ENCODE assay signal across 8 mouse cellular contexts in the genomic region with DNA sequence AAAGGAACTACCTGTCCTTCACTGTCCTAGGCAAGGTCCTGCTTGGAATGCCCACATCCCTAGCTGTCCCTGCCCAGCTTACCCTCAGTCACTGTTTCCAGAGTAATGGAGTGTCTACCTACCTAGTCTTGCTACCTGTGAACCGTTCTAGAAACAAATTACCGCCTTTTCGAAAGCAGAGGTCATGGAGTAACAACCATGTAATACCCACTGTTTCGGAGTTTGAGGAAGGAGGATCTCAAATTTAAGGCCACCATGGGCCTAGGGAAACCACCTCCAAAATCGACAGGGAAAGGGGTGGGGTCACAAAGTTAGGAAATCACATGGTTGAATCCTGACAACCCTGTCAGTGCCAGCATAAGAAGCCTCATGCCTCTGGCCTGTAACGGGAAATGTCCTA. TPM values are rescaled to one million over a fixed set of nuclear protein-coding genes. Genes with fewer than 3 reads are reported as not detected.
DNase-seq lines count a peak whose midpoint lies in the region; ATAC-seq and TF ChIP-seq lines count a peak whose summit lies in the region.

No protein-coding gene starts in this region.

- no peak for TF ChIP-seq POLR2A in MEL (IDR thresholded peaks at IDR 0.05; ENCODE audit: control insufficient read depth in 1 of 2, insufficient read depth in 1 of 2, low read depth in 1 of 2, low read length in 2 of 2, poor library complexity in 1 of 2)

- H3K79me2 ChIP-seq in MEL (ENCODE audit: control insufficient read depth, insufficient read depth, low read length, poor library complexity), result peaks cover 8% of the 10 kb centered on the region; the same call in 1 of the 2 replicates

- H3K36me3 ChIP-seq in heart, embryonic 12.5 days, result peaks cover 50% of the 10 kb centered on the region
- H3K36me3 ChIP-seq in MEL (ENCODE audit: control insufficient read depth in 1 of 2, insufficient read depth in 2 of 2, low read length in 2 of 2), result peaks cover under 1 to 12% of the 10 kb centered on the region in 2 experiments; a peak in 3 of 4 replicates
- H3K36me3 ChIP-seq in hindbrain, embryonic 11.5 days (ENCODE audit: control insufficient read depth, insufficient read depth, low read length), result 0 out of 2 replicates have a peak, but pooled peaks cover 3% of the 10 kb centered on the region
- H3K36me3 ChIP-seq in midbrain, embryonic 10.5 days, result peaks cover 56% of the 10 kb centered on the region

- TF ChIP-seq EP300 in MEL (IDR thresholded peaks at IDR 0.05; ENCODE audit: low read depth in 1 of 2, low read length in 2 of 2), result no peak

- no peak for DNase-seq in heart, adult 9 months (ENCODE audit: low spot score in 2 of 2)
- DNase-seq in MEL (ENCODE audit: low read depth, low spot score), result no peak
- no peak for DNase-seq in hindbrain, embryonic 11.5 days (ENCODE audit: low spot score)
- DNase-seq in midbrain, embryonic 10.5 days (ENCODE audit: low spot score), result no peak
- DNase-seq in layer of hippocampus, postnatal 14 days (ENCODE audit: low spot score in 2 of 2), result no peak
- DNase-seq in adrenal gland, postnatal 14 days, result no peak
- DNase-seq in urinary bladder, postnatal 36 days (ENCODE audit: low spot score in 2 of 2), result no peak

- no peak for TF ChIP-seq RAD21 in MEL (IDR thresholded peaks at IDR 0.05; ENCODE audit: low read depth, low read length)

- 43% methylated on average over 6 of the region's 6 CpGs for WGBS in heart, embryonic 12.5 days
- WGBS in hindbrain, embryonic 11.5 days, result 39% methylated on average over 6 of the region's 6 CpGs
- WGBS in midbrain, embryonic 10.5 days, result 42% methylated on average over 6 of the region's 6 CpGs

- H3K4me2 ChIP-seq in heart, embryonic 12.5 days, result peak overlapping the region; percentile 94
- H3K4me2 ChIP-seq in hindbrain, embryonic 11.5 days (replicated peaks; ENCODE audit: low read depth, low read length), result peak overlapping the region; percentile 78

- peak overlapping the region; percentile 76 for H3K4me3 ChIP-seq in heart, embryonic 12.5 days
- peak overlapping the region; percentile 37 to 56; a peak in 3 of 4 replicates for H3K4me3 ChIP-seq in MEL (ENCODE audit: control insufficient read depth in 1 of 2, insufficient read depth in 1 of 2, low read depth in 2 of 2, low read length in 2 of 2)
- H3K4me3 ChIP-seq in hindbrain, embryonic 11.5 days (ENCODE audit: low read depth, low read length), result peak overlapping the region; percentile 59; the same call in 1 of the 2 replicates
- H3K4me3 ChIP-seq in midbrain, embryonic 10.5 days, result peak overlapping the region; percentile 74

- 0 out of 2 replicates have a peak overlapping the region, but pooled peaks have one; percentile 74 for H3K27ac ChIP-seq in heart, embryonic 12.5 days (ENCODE audit: poor library complexity, severe bottlenecking)
- H3K27ac ChIP-seq in MEL (ENCODE audit: control insufficient read depth, low read depth, low read length), result peak overlapping the region; percentile 38
- H3K27ac ChIP-seq in hindbrain, embryonic 11.5 days (ENCODE audit: low read depth, low read length), result peak overlapping the region; percentile 19; the same call in 1 of the 2 replicates
- 0 out of 2 replicates have a peak overlapping the region, but pooled peaks have one; percentile 91 for H3K27ac ChIP-seq in midbrain, embryonic 10.5 days (replicated peaks)

- peaks cover 29% of the 10 kb centered on the region for H3K4me1 ChIP-seq in heart, embryonic 12.5 days (replicated peaks)
- peaks cover 6 to 12% of the 10 kb centered on the region in 2 experiments for H3K4me1 ChIP-seq in MEL (ENCODE audit: control insufficient read depth in 1 of 2, insufficient read depth in 2 of 2, low read length in 2 of 2)
- peaks cover 6% of the 10 kb centered on the region for H3K4me1 ChIP-seq in hindbrain, embryonic 11.5 days (replicated peaks; ENCODE audit: control insufficient read depth, insufficient read depth, low read length)
- H3K4me1 ChIP-seq in midbrain, embryonic 10.5 days, result peaks cover 45% of the 10 kb centered on the region

- H3K9ac ChIP-seq in heart, embryonic 12.5 days, result peak overlapping the region; percentile 84
- H3K9ac ChIP-seq in MEL (ENCODE audit: control insufficient read depth, low read depth, low read length, poor library complexity, severe bottlenecking), result peak overlapping the region; percentile 87
- 0 out of 2 replicates have a peak overlapping the region, but pooled peaks have one; percentile 2 for H3K9ac ChIP-seq in hindbrain, embryonic 11.5 days (ENCODE audit: low read depth, low read length)

- ATAC-seq in heart, embryonic 12.5 days (ENCODE audit: insufficient number of reproducible peaks, low FRiP score), result no peak
- ATAC-seq in hindbrain, embryonic 11.5 days (ENCODE audit: low FRiP score), result no peak

- no peaks in the 10 kb centered on the region for H3K27me3 ChIP-seq in heart, embryonic 12.5 days (replicated peaks)
- H3K27me3 ChIP-seq in MEL (ENCODE audit: control insufficient read depth in 1 of 2, insufficient read depth in 2 of 2, low read length in 2 of 2), result no peaks in the 10 kb centered on the region
- no peaks in the 10 kb centered on the region for H3K27me3 ChIP-seq in hindbrain, embryonic 11.5 days (ENCODE audit: control insufficient read depth, insufficient read depth, low read length)
- H3K27me3 ChIP-seq in midbrain, embryonic 10.5 days (ENCODE audit: low read depth, poor library complexity, severe bottlenecking), result peaks cover 7% of the 10 kb centered on the region; the same call in 1 of the 2 replicates

- no peak for TF ChIP-seq CTCF in MEL (IDR thresholded peaks at IDR 0.05 in 2 of 3, conservative IDR thresholded peaks at IDR 0.05 in 1 of 3; ENCODE audit: control insufficient read depth in 1 of 3, insufficient read depth in 1 of 3, low read depth in 2 of 3, low read length in 3 of 3, poor library complexity in 1 of 3, severe bottlenecking in 1 of 3)

- no peaks in the 10 kb centered on the region for H3K9me3 ChIP-seq in heart, embryonic 12.5 days (replicated peaks)
- no peaks in the 10 kb centered on the region for H3K9me3 ChIP-seq in MEL (replicated peaks; ENCODE audit: insufficient read depth, low read length)
- H3K9me3 ChIP-seq in hindbrain, embryonic 11.5 days (ENCODE audit: control insufficient read depth, low read length), result no peaks in the 10 kb centered on the region
- no peaks in the 10 kb centered on the region for H3K9me3 ChIP-seq in midbrain, embryonic 10.5 days (replicated peaks)

TF ChIP-seq in MEL, 35 proteins besides CTCF, POLR2A, EP300 and RAD21:
- peak; percentile 89; the same call in 1 of the 2 replicates for TF ChIP-seq POLR2AphosphoS2 (IDR thresholded peaks at IDR 0.05; ENCODE audit: low read length)
- TF ChIP-seq ELF1 (IDR thresholded peaks at IDR 0.05; ENCODE audit: low read depth, low read length), result no peak
- no peak for TF ChIP-seq KAT2A (conservative IDR thresholded peaks at IDR 0.05; ENCODE audit: low read depth, low read length)

RNA-seq across cellular contexts. Expression of gene Dhrs13, which starts 0.7 kb away (rescaled TPM):
- polyA plus RNA-seq in heart, embryonic 12.5 days (2016; fragmentation: Nextera tagmentation; extraction: Ambion mirVana), result 15.3 and 15.8 TPM in 2 replicates
- total RNA-seq in MEL (2012; rRNA removed), result 30.1 and 36.7 TPM in 2 replicates
- 10 to 100 TPM in 1 of 2 experiments, not detected in 1; 27.9 TPM for polyA plus RNA-seq in MEL (2012; ENCODE audit: insufficient read depth in 1 of 2, insufficient read length in 2 of 2, low read depth in 1 of 2, low replicate concordance in 2 of 2, missing spikeins in 1 of 2)
- 20.0 and 21.0 TPM in 2 replicates for polyA plus RNA-seq in hindbrain, embryonic 11.5 days (2014; fragmentation: Nextera tagmentation; extraction: Ambion mirVana)
- 16.7 and 17.7 TPM in 2 replicates for polyA plus RNA-seq in midbrain, embryonic 10.5 days (2016; fragmentation: Nextera tagmentation; extraction: Ambion mirVana)
- 10 to 100 TPM; 11.2 to 11.3 TPM for total RNA-seq in layer of hippocampus, postnatal 14 days (2021)
- total RNA-seq in adrenal gland, postnatal 14 days (2021), result 9.9 and 10.3 TPM in 2 replicates

RNA-seq across cellular contexts. Expression of gene Flot2, which starts 6.3 kb away (rescaled TPM):
- 71.7 and 73.4 TPM in 2 replicates for polyA plus RNA-seq in heart, embryonic 12.5 days (2016; fragmentation: Nextera tagmentation; extraction: Ambion mirVana)
- total RNA-seq in MEL (2012; rRNA removed), result 0.08 TPM in 1 of 2 replicates, not detected in the other
- under 1 TPM in 1 of 2 experiments, not detected in 1; 0.15 TPM for polyA plus RNA-seq in MEL (2012; ENCODE audit: insufficient read depth in 1 of 2, insufficient read length in 2 of 2, low read depth in 1 of 2, low replicate concordance in 2 of 2, missing spikeins in 1 of 2)
- polyA plus RNA-seq in hindbrain, embryonic 11.5 days (2014; fragmentation: Nextera tagmentation; extraction: Ambion mirVana), result 56.3 and 60.0 TPM in 2 replicates
- polyA plus RNA-seq in midbrain, embryonic 10.5 days (2016; fragmentation: Nextera tagmentation; extraction: Ambion mirVana), result 75.7 and 76.4 TPM in 2 replicates
- 100 to 1,000 TPM; 109 to 122 TPM for total RNA-seq in layer of hippocampus, postnatal 14 days (2021)
- 74.3 and 81.5 TPM in 2 replicates for total RNA-seq in adrenal gland, postnatal 14 days (2021)

RNA-seq across cellular contexts. Expression of gene Eral1, which starts 48.8 kb away (rescaled TPM):
- 22.6 and 23.7 TPM in 2 replicates for polyA plus RNA-seq in heart, embryonic 12.5 days (2016; fragmentation: Nextera tagmentation; extraction: Ambion mirVana)
- 39.6 and 43.5 TPM in 2 replicates for total RNA-seq in MEL (2012; rRNA removed)
- polyA plus RNA-seq in MEL (2012; ENCODE audit: insufficient read depth in 1 of 2, insufficient read length in 2 of 2, low read depth in 1 of 2, low replicate concordance in 2 of 2, missing spikeins in 1 of 2), result 10 to 100 TPM in 1 of 2 experiments, not detected in 1; 38.4 TPM
- polyA plus RNA-seq in hindbrain, embryonic 11.5 days (2014; fragmentation: Nextera tagmentation; extraction: Ambion mirVana), result 31.9 and 37.2 TPM in 2 replicates
- 39.3 and 39.7 TPM in 2 replicates for polyA plus RNA-seq in midbrain, embryonic 10.5 days (2016; fragmentation: Nextera tagmentation; extraction: Ambion mirVana)
- total RNA-seq in layer of hippocampus, postnatal 14 days (2021), result 10 to 100 TPM; 19.7 to 20.8 TPM
- 28.8 and 31.6 TPM in 2 replicates for total RNA-seq in adrenal gland, postnatal 14 days (2021)

RNA-seq across cellular contexts. Expression of gene Phf12, which starts 48.8 kb away (rescaled TPM):
- 17.0 and 17.7 TPM in 2 replicates for polyA plus RNA-seq in heart, embryonic 12.5 days (2016; fragmentation: Nextera tagmentation; extraction: Ambion mirVana)
- 19.2 and 20.7 TPM in 2 replicates for total RNA-seq in MEL (2012; rRNA removed)
- polyA plus RNA-seq in MEL (2012; ENCODE audit: insufficient read depth in 1 of 2, insufficient read length in 2 of 2, low read depth in 1 of 2, low replicate concordance in 2 of 2, missing spikeins in 1 of 2), result 10 to 100 TPM; 43.8 to 56.9 TPM
- polyA plus RNA-seq in hindbrain, embryonic 11.5 days (2014; fragmentation: Nextera tagmentation; extraction: Ambion mirVana), result 16.9 and 20.2 TPM in 2 replicates
- polyA plus RNA-seq in midbrain, embryonic 10.5 days (2016; fragmentation: Nextera tagmentation; extraction: Ambion mirVana), result 15.8 and 19.0 TPM in 2 replicates
- total RNA-seq in layer of hippocampus, postnatal 14 days (2021), result 10 to 100 TPM; 43.9 to 52.6 TPM
- 52.2 and 60.9 TPM in 2 replicates for total RNA-seq in adrenal gland, postnatal 14 days (2021)

Comparison
In these comparisons a context has a peak if more than half of its experiments do, and no peak if none do; other contexts are left out.
1. H3K27ac ChIP-seq: peak in every context shown above with its lines; median percentile 91 in midbrain, embryonic 10.5 days; 74 in heart, embryonic 12.5 days; 38 in MEL; 19 in hindbrain, embryonic 11.5 days.
2. H3K9ac ChIP-seq: peak in every context shown above with its lines; median percentile 87 in MEL; 84 in heart, embryonic 12.5 days; 2 in hindbrain, embryonic 11.5 days.
3. RNA of gene Flot2, which starts 6.3 kb away (polyA plus RNA-seq): 75.7 to 76.4 TPM in midbrain, embryonic 10.5 days, 71.7 to 73.4 TPM in heart, embryonic 12.5 days and 56.3 to 60.0 TPM in hindbrain, embryonic 11.5 days; 0.15 TPM in MEL; every median in the first group is over 10 times any median in the second.
4. Peak in every context shown above with its lines, with median percentiles within 50 percentile points of each other: H3K4me3 ChIP-seq.